In genomic region chr5:75372849-75373248, GRCm38 (mm10) we compare ENCODE assay signal across 14 mouse cellular contexts.
A peak's percentile ranks its signal among the peaks of the same experiment; 100 is the strongest.
DNase-seq lines count a peak whose midpoint lies in the region; ATAC-seq and TF ChIP-seq lines count a peak whose summit lies in the region.
"Had no signal": no experiment of that assay in that cellular context is flagged by ENCODE, and none has a peak within 500 bp of the region (broad histone marks: within the 10 kb centered on the region; RNA-seq: fewer than 3 reads in every experiment).

No protein-coding gene starts in this region.

- H3K27me3 ChIP-seq in embryonic facial prominence, embryonic 11.5 days (ENCODE audit: control insufficient read depth, insufficient read depth, low read length): no peaks in the 10 kb centered on the region
- H3K27me3 ChIP-seq in embryonic facial prominence, embryonic 10.5 days (replicated peaks; ENCODE audit: low read depth, poor library complexity, severe bottlenecking): no peaks in the 10 kb centered on the region
- H3K27me3 ChIP-seq in liver, embryonic 11.5 days (replicated peaks; ENCODE audit: control insufficient read depth, insufficient read depth, low read length): no peaks in the 10 kb centered on the region
- no peaks in the 10 kb centered on the region for H3K27me3 ChIP-seq in MEL (ENCODE audit: control insufficient read depth in 1 of 2, insufficient read depth in 2 of 2, low read length in 2 of 2)
- H3K27me3 ChIP-seq: embryonic facial prominence, embryonic 15.5 days; limb, embryonic 13.5 days had no signal

- H3K36me3 ChIP-seq in embryonic facial prominence, embryonic 11.5 days (replicated peaks; ENCODE audit: control insufficient read depth, insufficient read depth, low read depth, low read length): no peaks in the 10 kb centered on the region
- H3K36me3 ChIP-seq in embryonic facial prominence, embryonic 10.5 days (replicated peaks): no peaks in the 10 kb centered on the region
- H3K36me3 ChIP-seq in liver, embryonic 11.5 days (ENCODE audit: control insufficient read depth, insufficient read depth, low read length): no peaks in the 10 kb centered on the region
- H3K36me3 ChIP-seq in MEL (ENCODE audit: control insufficient read depth in 1 of 2, insufficient read depth in 2 of 2, low read length in 2 of 2): no peaks in the 10 kb centered on the region
- H3K36me3 ChIP-seq: embryonic facial prominence, embryonic 15.5 days; hindbrain, embryonic 10.5 days; limb, embryonic 13.5 days had no signal

- no peaks in the 10 kb centered on the region for H3K79me2 ChIP-seq in MEL (ENCODE audit: control insufficient read depth, insufficient read depth, low read length, poor library complexity)

- no peak overlapping the region for H3K27ac ChIP-seq in embryonic facial prominence, embryonic 11.5 days (replicated peaks; ENCODE audit: low read depth, low read length)
- H3K27ac ChIP-seq in embryonic facial prominence, embryonic 10.5 days (replicated peaks): no peak overlapping the region
- H3K27ac ChIP-seq in liver, embryonic 11.5 days (ENCODE audit: low read depth, low read length): no peak overlapping the region
- H3K27ac ChIP-seq in MEL (ENCODE audit: control insufficient read depth, low read depth, low read length): no peak overlapping the region
- H3K27ac ChIP-seq: embryonic facial prominence, embryonic 15.5 days; hindbrain, embryonic 10.5 days; limb, embryonic 13.5 days had no signal

- ATAC-seq in embryonic facial prominence, embryonic 11.5 days (replicated peaks; ENCODE audit: insufficient number of reproducible peaks, low FRiP score, low TSS enrichment, low read depth): no peak
- no peak for ATAC-seq in liver, embryonic 11.5 days (replicated peaks; ENCODE audit: low FRiP score)
- ATAC-seq in frontal cortex, adult (ENCODE audit: low TSS enrichment): no peak

- no peak overlapping the region for H3K4me3 ChIP-seq in embryonic facial prominence, embryonic 11.5 days (ENCODE audit: low read depth, low read length)
- H3K4me3 ChIP-seq in embryonic facial prominence, embryonic 10.5 days: no peak overlapping the region
- no peak overlapping the region for H3K4me3 ChIP-seq in liver, embryonic 11.5 days (ENCODE audit: low read depth, low read length)
- H3K4me3 ChIP-seq in MEL (ENCODE audit: control insufficient read depth in 1 of 2, insufficient read depth in 1 of 2, low read depth in 2 of 2, low read length in 2 of 2): no peak overlapping the region
- H3K4me3 ChIP-seq: embryonic facial prominence, embryonic 15.5 days; hindbrain, embryonic 10.5 days; limb, embryonic 13.5 days had no signal

- H3K9me3 ChIP-seq in embryonic facial prominence, embryonic 11.5 days (replicated peaks; ENCODE audit: control insufficient read depth, low read length): no peaks in the 10 kb centered on the region
- H3K9me3 ChIP-seq in embryonic facial prominence, embryonic 10.5 days: no peaks in the 10 kb centered on the region
- no peaks in the 10 kb centered on the region for H3K9me3 ChIP-seq in liver, embryonic 11.5 days (ENCODE audit: control insufficient read depth, low read length)
- no peaks in the 10 kb centered on the region for H3K9me3 ChIP-seq in MEL (replicated peaks; ENCODE audit: insufficient read depth, low read length)
- H3K9me3 ChIP-seq: embryonic facial prominence, embryonic 15.5 days; limb, embryonic 13.5 days had no signal

- peak; percentile 68 to 80 (median 77) for TF ChIP-seq CTCF in MEL (IDR thresholded peaks at IDR 0.05 in 2 of 3, conservative IDR thresholded peaks at IDR 0.05 in 1 of 3; ENCODE audit: control insufficient read depth in 1 of 3, insufficient read depth in 1 of 3, low read depth in 2 of 3, low read length in 3 of 3, poor library complexity in 1 of 3, severe bottlenecking in 1 of 3)

- no peaks in the 10 kb centered on the region for H3K4me1 ChIP-seq in embryonic facial prominence, embryonic 11.5 days (ENCODE audit: control insufficient read depth, insufficient read depth, low read length)
- peaks cover 7% of the 10 kb centered on the region for H3K4me1 ChIP-seq in embryonic facial prominence, embryonic 10.5 days
- H3K4me1 ChIP-seq in liver, embryonic 11.5 days (replicated peaks; ENCODE audit: control insufficient read depth, insufficient read depth, low read length): peaks cover 18% of the 10 kb centered on the region
- no peaks in the 10 kb centered on the region for H3K4me1 ChIP-seq in MEL (ENCODE audit: control insufficient read depth in 1 of 2, insufficient read depth in 2 of 2, low read length in 2 of 2)

- TF ChIP-seq EP300 in MEL (IDR thresholded peaks at IDR 0.05; ENCODE audit: low read depth in 1 of 2, low read length in 2 of 2): no peak

- TF ChIP-seq POLR2A in MEL (IDR thresholded peaks at IDR 0.05; ENCODE audit: control insufficient read depth in 1 of 2, insufficient read depth in 1 of 2, low read depth in 1 of 2, low read length in 2 of 2, poor library complexity in 1 of 2): no peak

- no peak overlapping the region for H3K9ac ChIP-seq in embryonic facial prominence, embryonic 11.5 days (replicated peaks; ENCODE audit: low read length)
- H3K9ac ChIP-seq in liver, embryonic 11.5 days (ENCODE audit: low read depth, low read length): no peak overlapping the region
- H3K9ac ChIP-seq in MEL (ENCODE audit: control insufficient read depth, low read depth, low read length, poor library complexity, severe bottlenecking): no peak overlapping the region
- H3K9ac ChIP-seq: embryonic facial prominence, embryonic 15.5 days; limb, embryonic 13.5 days had no signal

- WGBS in embryonic facial prominence, embryonic 11.5 days: 62% methylated on average over 3 of the region's 3 CpGs
- 65% methylated on average over 3 of the region's 3 CpGs for WGBS in embryonic facial prominence, embryonic 10.5 days
- 59% methylated on average over 3 of the region's 3 CpGs for WGBS in liver, embryonic 11.5 days

- no peak overlapping the region for H3K4me2 ChIP-seq in embryonic facial prominence, embryonic 11.5 days (ENCODE audit: low read depth, low read length)
- H3K4me2 ChIP-seq in liver, embryonic 11.5 days: no peak overlapping the region
- H3K4me2 ChIP-seq: embryonic facial prominence, embryonic 15.5 days; limb, embryonic 13.5 days had no signal

- peak; percentile 84 for TF ChIP-seq RAD21 in MEL (IDR thresholded peaks at IDR 0.05; ENCODE audit: low read depth, low read length)

- peak; percentile 31 for DNase-seq in embryonic facial prominence, embryonic 11.5 days (ENCODE audit: low spot score)
- no peak for DNase-seq in embryonic facial prominence, embryonic 10.5 days (ENCODE audit: low spot score)
- DNase-seq in liver (peak; percentile 12), MEL (ENCODE audit: low read depth, low spot score) (peak; percentile 49)
- DNase-seq in liver, embryonic 11.5 days (ENCODE audit: low spot score): no peak
- DNase-seq in thymus, postnatal 0 days (ENCODE audit: low spot score): peak; percentile 23
- no peak for DNase-seq in left cerebral cortex, adult 11 months (ENCODE audit: low spot score)
- DNase-seq: cerebellum, postnatal 25 days; kidney, adult 9 months; right cerebral cortex, postnatal 4 days had no signal

TF ChIP-seq in MEL, 35 proteins besides CTCF, POLR2A, EP300 and RAD21:
- TF ChIP-seq USF2 (IDR thresholded peaks at IDR 0.05; ENCODE audit: borderline replicate concordance in 1 of 2, insufficient read depth in 1 of 2, low read depth in 1 of 2, low read length in 2 of 2) (no peak), JUND (IDR thresholded peaks at IDR 0.05; ENCODE audit: low read depth, low read length) (no peak), TBP (IDR thresholded peaks at IDR 0.05; ENCODE audit: low read depth, low read length) (no peak), SMC3 (IDR thresholded peaks at IDR 0.05; ENCODE audit: low read depth, low read length) (peak; percentile 89), NRF1 (IDR thresholded peaks at IDR 0.05; ENCODE audit: insufficient read depth, low read depth, low read length, poor library complexity, severe bottlenecking) (no peak), ZC3H11A (IDR thresholded peaks at IDR 0.05; ENCODE audit: low read depth, low read length) (peak; percentile 85), GABPA (IDR thresholded peaks at IDR 0.05; ENCODE audit: low read depth, low read length) (no peak), MAX (IDR thresholded peaks at IDR 0.05; ENCODE audit: low read length) (no peak), ETS1 (IDR thresholded peaks at IDR 0.05; ENCODE audit: low read depth, low read length) (no peak), MXI1 (IDR thresholded peaks at IDR 0.05; ENCODE audit: low read depth, low read length) (no peak)

Comparison
In these comparisons a context has a peak if more than half of its experiments do, and no peak if none do; other contexts are left out.
1. DNase-seq: peak in embryonic facial prominence, embryonic 11.5 days (single experiment), liver (single experiment), MEL (single experiment) and thymus, postnatal 0 days (single experiment); none in embryonic facial prominence, embryonic 10.5 days (single experiment), liver, embryonic 11.5 days (single experiment) and left cerebral cortex, adult 11 months (single experiment).